Mouse (Mus musculus) megakaryocyte-erythroid progenitor cell, adult 5 weeks (primary cell): ENCODE data around the gene Gm14692. TPM values are rescaled to one million over a fixed set of nuclear protein-coding genes. Genes with fewer than 3 reads are reported as not detected.

Experiments used
- polyA plus RNA-seq: library from polyadenylated mRNA; stranded (reverse); fragments of >175 nt; gene quantifications from 2 replicates; pipeline ENCODE4 v1.2.3, GENCODE M21; 2012

The Gm14692 gene
- polyA plus RNA-seq = not detected in 2 replicates

GRCm38 (mm10) chrX:67695398-67695797 lies at the start of gene Gm14692:
TSS of gene Gm14692 (plus strand) at chrX:67695698.

GRCm38 (mm10) chrX:67693462-67693861 lies 2.0 kb upstream of the Gm14692 start, which contains the start of gene Gm1140:
TSS of gene Gm1140 (minus strand) at chrX:67693562.

Other genes starting within 250 kb of the Gm14692 start
- gene Gm1140, start 2.1 kb upstream of the Gm14692 start, polyA plus RNA-seq = not detected in 2 replicates
- not detected in 2 replicates for gene 4933436I01Rik, start 225.8 kb downstream of the Gm14692 start, polyA plus RNA-seq